Mouse (Mus musculus): ENCODE results near the gene Map3k7cl. TPM values are rescaled to one million over a fixed set of nuclear protein-coding genes. Genes with fewer than 3 reads are reported as not detected.

Map3k7cl gene
- polyA plus RNA-seq, 1 experiment from 2014 or later = not detected

- H3K4me3 ChIP-seq = peak overlapping the region; percentile 24; the same call in 1 of the 2 replicates
- peak overlapping the region; percentile 72 for H3K27ac ChIP-seq
- no peaks in the 10 kb centered on the region for H3K9me3 ChIP-seq
- H3K27me3 ChIP-seq = no peaks in the 10 kb centered on the region
- H3K4me1 ChIP-seq = peaks cover 9% of the 10 kb centered on the region
- no peak overlapping the region for H3K9ac ChIP-seq
- no peaks in the 10 kb centered on the region for H3K36me3 ChIP-seq
- H3K4me2 ChIP-seq = peak overlapping the region; percentile 49
- 58% methylated on average over 7 of the region's 7 CpGs for WGBS
- no peak for ATAC-seq (ENCODE audit: insufficient number of reproducible peaks, insufficient read depth, low FRiP score, low TSS enrichment, low read depth)
Observed at GRCm38 (mm10) chr16:87568241-87568640, 15.1 kb downstream of the Map3k7cl start.

- H3K9ac ChIP-seq = no peak overlapping the region
- no peaks in the 10 kb centered on the region for H3K36me3 ChIP-seq
- no peak overlapping the region for H3K4me2 ChIP-seq
- ATAC-seq (ENCODE audit: insufficient number of reproducible peaks, insufficient read depth, low FRiP score, low TSS enrichment, low read depth) = no peak
- WGBS = 83% methylated on average over 7 of the region's 7 CpGs
- H3K4me3 ChIP-seq = no peak overlapping the region
- no peak overlapping the region for H3K27ac ChIP-seq
- H3K9me3 ChIP-seq = no peaks in the 10 kb centered on the region
- peaks cover 9% of the 10 kb centered on the region for H3K4me1 ChIP-seq
- no peaks in the 10 kb centered on the region for H3K27me3 ChIP-seq
Observed at GRCm38 (mm10) chr16:87569576-87570105, 16.5 kb downstream of the Map3k7cl start.

GRCm38 (mm10) chr16:87570334-87570733 is 17.2 kb downstream of the Map3k7cl start:
- H3K9me3 ChIP-seq = no peaks in the 10 kb centered on the region
- no peak for ATAC-seq (ENCODE audit: insufficient number of reproducible peaks, insufficient read depth, low FRiP score, low TSS enrichment, low read depth)
- peaks cover 9% of the 10 kb centered on the region for H3K4me1 ChIP-seq
- H3K36me3 ChIP-seq = no peaks in the 10 kb centered on the region
- no peak overlapping the region for H3K4me3 ChIP-seq
- no peak overlapping the region for H3K4me2 ChIP-seq
- 54% methylated on average over 7 of the region's 7 CpGs for WGBS
- no peak overlapping the region for H3K9ac ChIP-seq
- no peak overlapping the region for H3K27ac ChIP-seq
- no peaks in the 10 kb centered on the region for H3K27me3 ChIP-seq

GRCm38 (mm10) chr16:87573409-87573808 is 20.3 kb downstream of the Map3k7cl start:
- no peaks in the 10 kb centered on the region for H3K27me3 ChIP-seq
- H3K9ac ChIP-seq = no peak overlapping the region
- ATAC-seq (ENCODE audit: insufficient number of reproducible peaks, insufficient read depth, low FRiP score, low TSS enrichment, low read depth) = no peak
- H3K9me3 ChIP-seq = no peaks in the 10 kb centered on the region
- H3K36me3 ChIP-seq = no peaks in the 10 kb centered on the region
- H3K4me3 ChIP-seq = no peak overlapping the region
- 46% methylated on average over 5 of the region's 5 CpGs for WGBS
- H3K4me2 ChIP-seq = no peak overlapping the region
- H3K27ac ChIP-seq = no peak overlapping the region
- peaks cover 4% of the 10 kb centered on the region for H3K4me1 ChIP-seq

GRCm38 (mm10) chr16:87574160-87574559 is 21.0 kb downstream of the Map3k7cl start:
- no peak overlapping the region for H3K9ac ChIP-seq
- no peak overlapping the region for H3K4me3 ChIP-seq
- H3K4me1 ChIP-seq = peaks cover 4% of the 10 kb centered on the region; the same call in 1 of the 2 replicates
- no peaks in the 10 kb centered on the region for H3K36me3 ChIP-seq
- 78% methylated on average over 5 of the region's 5 CpGs for WGBS
- no peaks in the 10 kb centered on the region for H3K9me3 ChIP-seq
- no peak overlapping the region for H3K4me2 ChIP-seq
- no peak overlapping the region for H3K27ac ChIP-seq
- H3K27me3 ChIP-seq = no peaks in the 10 kb centered on the region
- no peak for ATAC-seq (ENCODE audit: insufficient number of reproducible peaks, insufficient read depth, low FRiP score, low TSS enrichment, low read depth)

GRCm38 (mm10) chr16:87575600-87575999 is 22.5 kb downstream of the Map3k7cl start:
- Histone ChIP-seq H3K4me2 (no peak overlapping the region), H3K4me1 (peaks cover 4% of the 10 kb centered on the region; the same call in 1 of the 2 replicates), H3K4me3 (no peak overlapping the region), H3K9ac (no peak overlapping the region), H3K9me3 (no peaks in the 10 kb centered on the region), H3K27me3 (no peaks in the 10 kb centered on the region), H3K27ac (no peak overlapping the region; the same call in 1 of the 2 replicates), H3K36me3 (no peaks in the 10 kb centered on the region)
- WGBS = 51% methylated on average over 10 of the region's 10 CpGs
- peak; percentile 71; the same call in 1 of the 2 replicates for ATAC-seq (ENCODE audit: insufficient number of reproducible peaks, insufficient read depth, low FRiP score, low TSS enrichment, low read depth)

GRCm38 (mm10) chr16:87578881-87579280 is 25.8 kb downstream of the Map3k7cl start:
- H3K27ac ChIP-seq = no peak overlapping the region
- H3K4me1 ChIP-seq = peaks cover 4% of the 10 kb centered on the region; the same call in 1 of the 2 replicates
- H3K36me3 ChIP-seq = no peaks in the 10 kb centered on the region
- H3K27me3 ChIP-seq = no peaks in the 10 kb centered on the region
- WGBS = 83% methylated on average over 7 of the region's 7 CpGs
- H3K9ac ChIP-seq = no peak overlapping the region
- no peak overlapping the region for H3K4me3 ChIP-seq
- no peak for ATAC-seq (ENCODE audit: insufficient number of reproducible peaks, insufficient read depth, low FRiP score, low TSS enrichment, low read depth)
- no peaks in the 10 kb centered on the region for H3K9me3 ChIP-seq
- no peak overlapping the region for H3K4me2 ChIP-seq

GRCm38 (mm10) chr16:87579462-87579861 is 26.3 kb downstream of the Map3k7cl start:
- H3K9ac ChIP-seq = no peak overlapping the region
- 92% methylated on average over 14 of the region's 14 CpGs for WGBS
- no peak overlapping the region for H3K27ac ChIP-seq
- H3K4me1 ChIP-seq = peaks cover 4% of the 10 kb centered on the region; the same call in 1 of the 2 replicates
- H3K36me3 ChIP-seq = no peaks in the 10 kb centered on the region
- no peak overlapping the region for H3K4me2 ChIP-seq
- no peak for ATAC-seq (ENCODE audit: insufficient number of reproducible peaks, insufficient read depth, low FRiP score, low TSS enrichment, low read depth)
- no peak overlapping the region for H3K4me3 ChIP-seq
- no peaks in the 10 kb centered on the region for H3K9me3 ChIP-seq
- no peaks in the 10 kb centered on the region for H3K27me3 ChIP-seq

GRCm38 (mm10) chr16:87582776-87583175 is 29.6 kb downstream of the Map3k7cl start:
- Histone ChIP-seq H3K9ac (no peak overlapping the region), H3K27ac (no peak overlapping the region), H3K4me1 (no peaks in the 10 kb centered on the region), H3K36me3 (no peaks in the 10 kb centered on the region), H3K4me2 (no peak overlapping the region), H3K9me3 (no peaks in the 10 kb centered on the region), H3K27me3 (no peaks in the 10 kb centered on the region), H3K4me3 (no peak overlapping the region)
- WGBS = 90% methylated on average over 6 of the region's 6 CpGs
- ATAC-seq (ENCODE audit: insufficient number of reproducible peaks, insufficient read depth, low FRiP score, low TSS enrichment, low read depth) = no peak

GRCm38 (mm10) chr16:87584618-87585017 is 31.5 kb downstream of the Map3k7cl start:
- Histone ChIP-seq H3K9ac (no peak overlapping the region), H3K9me3 (no peaks in the 10 kb centered on the region), H3K4me1 (no peaks in the 10 kb centered on the region), H3K36me3 (no peaks in the 10 kb centered on the region), H3K4me3 (no peak overlapping the region), H3K27me3 (no peaks in the 10 kb centered on the region), H3K4me2 (no peak overlapping the region), H3K27ac (no peak overlapping the region)
- no peak for ATAC-seq (ENCODE audit: insufficient number of reproducible peaks, insufficient read depth, low FRiP score, low TSS enrichment, low read depth)
- WGBS = 81% methylated on average over 7 of the region's 7 CpGs

- Histone ChIP-seq H3K9ac (no peak overlapping the region), H3K4me2 (no peak overlapping the region), H3K27me3 (no peaks in the 10 kb centered on the region), H3K4me3 (no peak overlapping the region), H3K36me3 (no peaks in the 10 kb centered on the region), H3K9me3 (no peaks in the 10 kb centered on the region), H3K4me1 (no peaks in the 10 kb centered on the region), H3K27ac (no peak overlapping the region)
- no peak for ATAC-seq (ENCODE audit: insufficient number of reproducible peaks, insufficient read depth, low FRiP score, low TSS enrichment, low read depth)
- WGBS = 86% methylated on average over 8 of the region's 8 CpGs
Observed at GRCm38 (mm10) chr16:87585548-87586262, 32.6 kb downstream of the Map3k7cl start.

- H3K9me3 ChIP-seq = no peaks in the 10 kb centered on the region
- no peaks in the 10 kb centered on the region for H3K27me3 ChIP-seq
- no peak overlapping the region for H3K27ac ChIP-seq
- WGBS = 81% methylated on average over 8 of the region's 8 CpGs
- no peaks in the 10 kb centered on the region for H3K36me3 ChIP-seq
- no peaks in the 10 kb centered on the region for H3K4me1 ChIP-seq
- no peak overlapping the region for H3K4me2 ChIP-seq
- ATAC-seq (ENCODE audit: insufficient number of reproducible peaks, insufficient read depth, low FRiP score, low TSS enrichment, low read depth) = no peak
- no peak overlapping the region for H3K4me3 ChIP-seq
- H3K9ac ChIP-seq = no peak overlapping the region
Observed at GRCm38 (mm10) chr16:87587843-87588242, 34.7 kb downstream of the Map3k7cl start.
